Mouse (Mus musculus) CD4-positive, CD25-positive, alpha-beta regulatory T cell, adult 9 weeks (primary cell): ENCODE data around the gene Ifitm3. TPM values are rescaled to one million over a fixed set of nuclear protein-coding genes. Genes with fewer than 3 reads are reported as not detected.

Experiments
- polyA plus RNA-seq: library from polyadenylated mRNA; unstranded; fragments of 100-300 nt; shearing (Covaris generic); gene quantifications from one replicate; pipeline ENCODE4 v1.2.1, GENCODE M21; 2017

Ifitm3 gene
- 8.5 TPM for polyA plus RNA-seq

DNA sequence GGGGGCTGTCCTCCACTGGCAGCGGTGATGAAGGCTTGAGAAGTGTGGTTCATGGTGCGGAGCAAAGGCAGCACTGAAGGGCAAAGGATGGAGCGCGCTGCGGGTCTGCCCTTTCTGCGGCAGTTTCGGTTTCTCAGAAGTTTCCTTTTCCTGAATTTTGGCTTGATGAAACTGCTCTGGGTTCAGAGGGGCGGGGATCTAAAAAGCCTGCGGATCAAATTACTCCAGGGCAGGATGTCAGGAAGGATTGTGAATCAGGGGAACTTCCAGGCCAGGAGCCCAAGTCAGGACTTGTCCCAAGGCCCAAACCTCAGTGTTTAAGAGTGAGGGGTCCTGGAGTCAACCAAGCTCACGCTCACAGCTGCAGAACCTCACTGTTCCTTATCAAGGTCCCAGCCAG, at the start of gene Ifitm3:
Gene Ifitm3, minus strand, starts transcription at position 178 of the 400 bp plus-strand sequence.

DNA sequence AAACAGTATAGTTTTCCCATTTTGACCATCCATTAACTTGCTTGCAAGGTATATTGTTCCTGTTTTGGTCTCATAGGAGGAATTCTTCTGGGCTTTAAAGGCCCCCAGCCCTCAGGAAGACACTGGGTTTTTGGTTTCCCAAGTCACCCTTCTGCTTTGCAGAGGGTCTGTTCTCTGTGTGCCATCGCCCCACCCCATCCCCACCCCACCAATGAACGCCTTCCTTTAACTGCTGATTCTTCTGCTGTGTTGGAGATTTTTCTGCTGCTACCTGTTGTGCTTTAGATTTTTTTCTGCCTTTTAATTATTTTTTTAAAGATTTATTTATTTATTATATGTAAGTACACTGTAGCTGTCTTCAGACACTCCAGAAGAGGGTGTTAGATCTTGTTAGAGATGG, 18.3 kb upstream of the Ifitm3 start, which contains the start of gene Gm17387:
Gene Gm17387, plus strand, starts transcription at position 301 of the 400 bp plus-strand sequence.

DNA sequence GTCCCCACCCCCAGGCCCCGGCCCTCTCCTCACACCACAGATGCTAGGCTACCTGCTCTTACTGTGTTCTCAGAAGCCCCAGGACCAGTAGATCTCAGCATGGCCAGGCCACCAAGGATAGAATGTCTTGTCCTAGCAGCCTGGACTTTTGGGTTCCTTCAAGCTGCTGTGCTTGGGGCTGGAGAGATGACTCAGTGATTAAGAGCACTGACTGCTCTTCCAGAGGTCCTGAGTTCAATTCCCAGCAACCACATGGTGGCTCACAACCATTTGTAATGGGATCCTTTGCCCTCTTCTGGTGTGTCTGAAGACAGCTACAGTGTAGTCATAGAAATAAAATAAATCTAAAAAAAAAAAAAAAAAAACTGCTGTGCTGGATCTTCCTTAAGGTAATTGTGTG, 7.3 kb upstream of the Ifitm3 start, which contains the start of gene Ifitm6:
Gene Ifitm6, minus strand, starts transcription at position 101 of the 400 bp plus-strand sequence.

DNA sequence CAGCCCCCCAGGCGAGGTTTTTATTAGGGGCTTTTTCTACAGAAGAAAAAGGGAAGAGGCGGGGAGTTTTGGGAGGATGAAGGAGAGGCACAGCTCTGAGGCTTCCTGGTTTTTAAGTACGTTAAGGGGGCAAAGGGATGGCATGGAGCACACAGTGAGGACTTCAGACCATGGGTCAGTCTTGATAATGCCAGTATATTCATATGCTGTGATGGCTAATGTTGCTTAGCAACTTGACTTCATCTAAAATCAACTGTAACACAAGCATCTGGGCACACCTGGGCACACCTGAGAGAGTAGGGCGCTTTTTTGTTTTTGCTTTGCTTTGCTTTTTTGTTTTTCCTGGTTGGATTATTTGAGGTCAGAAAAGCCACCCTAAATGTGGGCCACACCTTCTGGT, 43.6 kb downstream of the Ifitm3 start, which contains the start of gene Ifitm1:
Gene Ifitm1, plus strand, starts transcription at position 301 of the 400 bp plus-strand sequence.

Other genes starting within 250 kb of the Ifitm3 start
- not detected for gene Cyp2e1, start 247.0 kb downstream of the Ifitm3 start, polyA plus RNA-seq
- 0.40 TPM for gene Syce1, start 222.9 kb downstream of the Ifitm3 start, polyA plus RNA-seq
- gene Zfp941, start 188.6 kb downstream of the Ifitm3 start, polyA plus RNA-seq = 0.46 TPM
- gene Urah, start 175.8 kb downstream of the Ifitm3 start, polyA plus RNA-seq = not detected
- gene Scgb1c1, start 165.2 kb downstream of the Ifitm3 start, polyA plus RNA-seq = not detected
- not detected for gene Odf3, start 163.0 kb downstream of the Ifitm3 start, polyA plus RNA-seq
- not detected for gene Gm45785, start 154.4 kb downstream of the Ifitm3 start, polyA plus RNA-seq
- 163 TPM for gene Ric8a, start 153.8 kb downstream of the Ifitm3 start, polyA plus RNA-seq
- gene Bet1l, start 153.2 kb downstream of the Ifitm3 start, polyA plus RNA-seq = 65.2 TPM
- 270 TPM for gene Psmd13, start 128.8 kb downstream of the Ifitm3 start, polyA plus RNA-seq
- 10.4 TPM for gene Sirt3, start 128.5 kb downstream of the Ifitm3 start, polyA plus RNA-seq
- not detected for gene Cox8b, start 110.3 kb downstream of the Ifitm3 start, polyA plus RNA-seq
- gene Nlrp6, start 89.9 kb downstream of the Ifitm3 start, polyA plus RNA-seq = not detected
- 40.2 TPM for gene Pgghg, start 69.4 kb downstream of the Ifitm3 start, polyA plus RNA-seq
- 0.98 TPM for gene Ifitm5, start 60.5 kb downstream of the Ifitm3 start, polyA plus RNA-seq
- not detected for gene Gm45717, start 54.8 kb downstream of the Ifitm3 start, polyA plus RNA-seq
- gene Ifitm2, start 54.8 kb downstream of the Ifitm3 start, polyA plus RNA-seq = 30.3 TPM
- not detected for gene Ifitm1, start 43.5 kb downstream of the Ifitm3 start, polyA plus RNA-seq
- not detected for gene Ifitm6, start 7.2 kb upstream of the Ifitm3 start, polyA plus RNA-seq
- not detected for gene Gm17387, start 18.4 kb upstream of the Ifitm3 start, polyA plus RNA-seq
- gene B4galnt4, start 50.3 kb upstream of the Ifitm3 start, polyA plus RNA-seq = 15.5 TPM
- gene Pkp3, start 67.4 kb upstream of the Ifitm3 start, polyA plus RNA-seq = 411 TPM
- gene Sigirr, start 89.8 kb upstream of the Ifitm3 start, polyA plus RNA-seq = 274 TPM
- not detected for gene Ano9, start 107.0 kb upstream of the Ifitm3 start, polyA plus RNA-seq
- gene Ptdss2, start 111.6 kb upstream of the Ifitm3 start, polyA plus RNA-seq = 8.9 TPM
- 159 TPM for gene Rnh1, start 162.1 kb upstream of the Ifitm3 start, polyA plus RNA-seq
- gene Hras, start 183.2 kb upstream of the Ifitm3 start, polyA plus RNA-seq = 5.2 TPM
- gene Lrrc56, start 183.4 kb upstream of the Ifitm3 start, polyA plus RNA-seq = 3.4 TPM
- 14.1 TPM for gene Lmntd2, start 203.3 kb upstream of the Ifitm3 start, polyA plus RNA-seq
- gene Rassf7, start 205.1 kb upstream of the Ifitm3 start, polyA plus RNA-seq = 29.4 TPM
- 122 TPM for gene Phrf1, start 218.0 kb upstream of the Ifitm3 start, polyA plus RNA-seq